Mouse (Mus musculus) brown adipose tissue, adult 24 weeks (tissue): ENCODE results near the gene Nprl2. TPM values are rescaled to one million over a fixed set of nuclear protein-coding genes. Genes with fewer than 3 reads are reported as not detected.

Experiments
- H3K27ac ChIP-seq: fragments of 200-500 bp; replicated peaks from 2 replicates; pipeline ENCODE4 v1.5.1; 2012; ENCODE audit warnings: low read depth, mild to moderate bottlenecking, low read length
- H3K4me1 ChIP-seq: fragments of 200-500 bp; 2 replicates; pipeline ENCODE4 v1.6.1; 2012; ENCODE audit warnings: low read length, mixed read lengths; ENCODE audit not compliant: control insufficient read depth, insufficient read depth, insufficient read length
- H3K4me3 ChIP-seq: fragments of 200-500 bp; 2 replicates; pipeline ENCODE4 v1.5.1; 2012; ENCODE audit warnings: low read depth, mild to moderate bottlenecking, low read length, moderate library complexity; ENCODE audit not compliant: insufficient read depth
- polyA plus RNA-seq: library from polyadenylated mRNA; stranded (reverse); fragments of >200 nt; gene quantifications from 2 replicates; pipeline ENCODE4 v1.2.4, GENCODE M21; 2012; ENCODE audit not compliant: missing spikeins, insufficient read depth, insufficient read length

Gene Nprl2
- polyA plus RNA-seq, 1 experiment: 22.5 TPM

- H3K4me1 ChIP-seq: peaks cover 5% of the 10 kb centered on the region; the same call in 1 of the 2 replicates
- no peak overlapping the region for H3K4me3 ChIP-seq
- no peak overlapping the region for H3K27ac ChIP-seq
These were observed 3.2 kb downstream of the Nprl2 start for GRCm38 (mm10) chr9:107545199-107545598.

GRCm38 (mm10) chr9:107545602-107546001 lies 3.6 kb downstream of the Nprl2 start:
- peaks cover 5% of the 10 kb centered on the region; the same call in 1 of the 2 replicates for H3K4me1 ChIP-seq
- H3K4me3 ChIP-seq: no peak overlapping the region
- no peak overlapping the region for H3K27ac ChIP-seq

- Histone ChIP-seq H3K4me1 (peaks cover 13% of the 10 kb centered on the region; the same call in 1 of the 2 replicates), H3K4me3 (no peak within 1 kb of the TSS), H3K27ac (no peak within 1 kb of the TSS)
These were observed 5.0 kb downstream of the Nprl2 start, which contains the start of gene Zmynd10 for GRCm38 (mm10) chr9:107547026-107547425. Gene Zmynd10, plus strand, starts transcription at chr9:107547298.

GRCm38 (mm10) chr9:107547957-107548356 lies 5.9 kb downstream of the Nprl2 start:
- H3K4me3 ChIP-seq: no peak overlapping the region
- peaks cover 10% of the 10 kb centered on the region for H3K4me1 ChIP-seq
- no peak overlapping the region for H3K27ac ChIP-seq

GRCm38 (mm10) chr9:107548820-107549219 lies 6.8 kb downstream of the Nprl2 start:
- peaks cover 10% of the 10 kb centered on the region for H3K4me1 ChIP-seq

GRCm38 (mm10) chr9:107549297-107550074 lies 7.5 kb downstream of the Nprl2 start:
- no peak overlapping the region for H3K27ac ChIP-seq
- no peak overlapping the region for H3K4me3 ChIP-seq
- peaks cover 10% of the 10 kb centered on the region for H3K4me1 ChIP-seq

More at GRCm38 (mm10) chr9:107548820-107549219, 6.8 kb downstream of the Nprl2 start:
- no peak overlapping the region for H3K4me3 ChIP-seq
- no peak overlapping the region for H3K27ac ChIP-seq

GRCm38 (mm10) chr9:107550491-107551116 lies 8.6 kb downstream of the Nprl2 start:
- no peak overlapping the region for H3K27ac ChIP-seq
- peaks cover 10% of the 10 kb centered on the region for H3K4me1 ChIP-seq
- H3K4me3 ChIP-seq: peak overlapping the region; percentile 64; the same call in 1 of the 2 replicates

GRCm38 (mm10) chr9:107551117-107551889 lies 9.3 kb downstream of the Nprl2 start, which contains the start of gene Rassf1:
Gene Rassf1, plus strand, starts transcription at chr9:107551555.
- Histone ChIP-seq H3K4me1 (peaks cover 10% of the 10 kb centered on the region), H3K27ac (no peak within 1 kb of the TSS)

GRCm38 (mm10) chr9:107551890-107552355 lies 9.9 kb downstream of the Nprl2 start:
- peak overlapping the region; percentile 64 for H3K4me3 ChIP-seq
- no peak overlapping the region for H3K27ac ChIP-seq
- H3K4me1 ChIP-seq: peaks cover 12% of the 10 kb centered on the region

More at GRCm38 (mm10) chr9:107551117-107551889, 9.3 kb downstream of the Nprl2 start, which contains the start of gene Rassf1:
- H3K4me3 ChIP-seq: peak within 1 kb of the TSS; percentile 64

- peaks cover 12% of the 10 kb centered on the region for H3K4me1 ChIP-seq
- no peak overlapping the region for H3K4me3 ChIP-seq
- H3K27ac ChIP-seq: no peak overlapping the region
These were observed 10.8 kb downstream of the Nprl2 start for GRCm38 (mm10) chr9:107552690-107553393.

- Histone ChIP-seq H3K27ac (peak overlapping the region; percentile 49), H3K4me3 (peak overlapping the region; percentile 55), H3K4me1 (peaks cover 12% of the 10 kb centered on the region)
These were observed 11.7 kb downstream of the Nprl2 start for GRCm38 (mm10) chr9:107553541-107554318.

GRCm38 (mm10) chr9:107554319-107554825 lies 12.3 kb downstream of the Nprl2 start:
- Histone ChIP-seq H3K4me3 (peak overlapping the region; percentile 81), H3K27ac (peak overlapping the region; percentile 98), H3K4me1 (peaks cover 12% of the 10 kb centered on the region)

GRCm38 (mm10) chr9:107555031-107555457 lies 13.0 kb downstream of the Nprl2 start:
- Histone ChIP-seq H3K4me1 (peaks cover 12% of the 10 kb centered on the region), H3K4me3 (peak overlapping the region; percentile 81), H3K27ac (peak overlapping the region; percentile 98)
